Mouse (Mus musculus): ENCODE measurements around the gene Dapk1. TPM values are rescaled to one million over a fixed set of nuclear protein-coding genes. Genes with fewer than 3 reads are reported as not detected.
"Not testable (repeated sequence)": the region's sequence is repeated elsewhere in the genome, so short reads cannot be mapped to it uniquely, and the experiment has no call there.

Dapk1 gene
- total RNA-seq (2021) (10 to 100 TPM; 15.5 to 18.9 TPM), polyA plus RNA-seq (2012; rRNA removed) (25.8 and 29.9 TPM in 2 replicates)
- long read RNA-seq, full-length matches to known transcripts = 1 of 3 reads
- long read RNA-seq, partial matches to known transcripts = 1 of 3 reads
- long read RNA-seq, other reads (novel, unspliced or antisense) = 1 of 3 reads

DNA sequence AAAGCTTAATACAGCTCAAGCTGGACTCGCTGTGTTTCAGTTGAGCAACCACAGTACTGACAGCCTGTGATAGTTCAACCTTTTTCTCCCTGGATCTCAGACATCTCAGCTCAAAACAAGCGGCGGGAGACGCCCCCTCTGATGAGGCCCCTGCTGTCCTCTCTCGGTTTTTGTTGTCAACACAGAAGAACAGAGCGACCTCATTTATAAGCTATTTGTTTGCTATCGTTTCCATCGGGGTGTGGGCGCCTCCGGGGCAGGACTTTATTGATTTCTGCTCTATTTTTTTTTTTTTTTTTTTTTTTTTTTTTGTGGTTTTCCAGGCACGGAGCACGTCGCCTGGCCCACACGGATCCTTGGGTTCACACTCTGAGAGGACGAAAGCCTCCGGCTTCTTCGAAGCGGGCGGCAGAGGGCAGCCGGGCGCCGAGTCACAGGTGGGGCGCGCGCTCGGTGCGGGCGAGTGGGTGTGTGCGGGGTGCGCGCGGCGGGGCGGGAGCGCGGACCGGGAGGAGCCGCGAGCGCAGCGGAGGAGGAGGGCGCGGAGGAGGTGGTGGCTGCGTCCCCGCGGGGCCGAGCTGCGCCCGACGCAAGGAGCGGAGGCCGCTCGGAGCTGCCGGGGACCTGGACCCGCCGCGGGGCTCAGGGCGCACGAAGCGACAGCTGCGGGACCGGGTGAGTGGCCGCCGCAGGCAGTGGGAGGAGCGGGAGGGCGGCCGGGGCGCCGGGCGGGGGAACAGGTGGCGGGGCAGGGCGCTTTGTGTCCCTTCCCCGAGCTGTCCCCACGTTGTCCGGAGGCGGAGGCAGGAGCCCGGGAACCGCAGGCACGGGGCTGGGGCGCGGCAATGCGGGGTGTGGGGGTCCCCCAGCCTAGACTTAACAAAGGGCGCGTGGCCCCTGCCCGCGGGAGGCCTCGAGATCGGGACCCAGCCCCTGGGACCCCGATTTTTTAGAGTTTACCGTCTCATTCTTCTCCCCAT, at the start of gene Dapk1:
Gene Dapk1 (plus strand): TSS at position 512 of the 980 bp plus-strand sequence.
- peak; percentile 91 for DNase-seq

DNA sequence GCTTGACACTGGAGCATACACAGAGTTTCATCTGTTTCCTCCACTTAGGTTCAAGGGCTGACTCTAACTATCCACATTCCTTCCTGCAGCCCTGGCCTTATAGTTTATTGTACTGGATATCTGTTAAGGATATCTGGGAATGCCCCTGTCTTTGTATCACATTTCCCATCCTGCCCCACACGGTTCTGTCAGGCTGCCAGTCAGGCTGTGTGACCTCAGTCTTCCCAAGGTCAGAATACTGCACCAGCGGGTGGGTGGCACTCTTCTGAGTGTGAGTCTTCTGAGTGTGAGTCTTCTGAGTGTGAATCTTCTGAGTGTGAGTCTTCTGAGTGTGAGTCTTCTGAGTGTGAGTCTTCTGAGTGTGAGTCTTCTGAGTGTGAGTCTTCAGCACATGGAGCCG, 48.4 kb upstream of the Dapk1 start:
- peak; percentile 60 for DNase-seq

DNA sequence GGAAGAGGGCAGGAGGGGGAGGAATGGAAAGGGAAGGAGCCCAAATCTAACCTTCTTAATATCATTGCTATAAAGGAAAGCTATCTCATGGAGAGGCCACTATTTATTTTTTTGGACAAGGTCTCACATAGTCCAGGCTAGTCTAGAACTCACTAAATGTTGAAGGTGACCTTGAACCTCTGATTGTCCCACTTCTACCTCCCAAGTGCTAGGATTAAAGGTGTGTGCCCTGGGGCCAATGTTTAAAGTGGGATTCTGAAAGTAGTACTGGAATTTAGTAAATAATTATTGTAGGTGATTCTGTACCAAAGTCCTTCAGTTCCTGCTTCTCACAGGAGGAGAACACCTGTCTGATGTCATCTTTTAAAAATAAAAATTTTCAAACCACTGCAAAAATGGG, 45.3 kb upstream of the Dapk1 start:
- DNase-seq = no peak

DNA sequence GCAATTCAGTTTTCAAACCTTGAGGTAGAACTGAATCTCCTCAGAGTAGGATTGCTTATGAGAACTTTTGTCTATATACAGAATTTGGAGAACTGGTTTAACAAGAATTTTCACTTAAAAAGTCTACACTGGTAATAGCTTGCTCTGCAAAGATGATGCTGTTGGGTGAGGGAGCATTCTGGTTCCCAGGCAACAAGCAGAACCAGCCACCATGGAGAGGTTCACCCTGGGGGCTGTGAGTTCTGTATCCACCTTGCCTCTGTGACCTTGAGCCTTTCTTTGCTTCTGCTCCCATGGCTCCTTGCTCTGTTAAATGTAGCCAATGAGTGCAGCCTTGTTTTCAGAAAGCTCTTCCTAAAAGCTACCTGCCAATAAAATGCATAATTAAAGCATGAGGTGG, 44.8 kb upstream of the Dapk1 start:
- DNase-seq = no peak

DNA sequence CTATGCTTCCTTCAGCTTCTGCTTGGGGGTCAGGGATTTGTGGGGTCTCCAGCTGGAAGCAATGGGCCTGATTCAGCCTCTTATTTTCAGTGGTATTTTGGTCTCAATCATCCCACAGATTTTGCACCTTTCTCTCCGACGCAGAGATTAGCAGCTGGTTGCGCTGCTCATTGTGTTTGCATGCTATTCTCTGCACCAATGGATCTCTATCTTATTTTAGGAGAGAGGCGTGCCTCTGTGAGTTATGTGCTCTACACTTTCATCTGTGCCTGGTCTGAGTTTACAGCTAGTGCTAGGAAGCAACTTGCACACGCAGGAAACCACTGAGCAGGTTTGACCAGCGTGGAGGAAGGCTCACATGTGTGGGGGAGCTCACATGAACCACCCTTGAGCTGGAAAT, 37.4 kb upstream of the Dapk1 start:
- DNase-seq = no peak

DNA sequence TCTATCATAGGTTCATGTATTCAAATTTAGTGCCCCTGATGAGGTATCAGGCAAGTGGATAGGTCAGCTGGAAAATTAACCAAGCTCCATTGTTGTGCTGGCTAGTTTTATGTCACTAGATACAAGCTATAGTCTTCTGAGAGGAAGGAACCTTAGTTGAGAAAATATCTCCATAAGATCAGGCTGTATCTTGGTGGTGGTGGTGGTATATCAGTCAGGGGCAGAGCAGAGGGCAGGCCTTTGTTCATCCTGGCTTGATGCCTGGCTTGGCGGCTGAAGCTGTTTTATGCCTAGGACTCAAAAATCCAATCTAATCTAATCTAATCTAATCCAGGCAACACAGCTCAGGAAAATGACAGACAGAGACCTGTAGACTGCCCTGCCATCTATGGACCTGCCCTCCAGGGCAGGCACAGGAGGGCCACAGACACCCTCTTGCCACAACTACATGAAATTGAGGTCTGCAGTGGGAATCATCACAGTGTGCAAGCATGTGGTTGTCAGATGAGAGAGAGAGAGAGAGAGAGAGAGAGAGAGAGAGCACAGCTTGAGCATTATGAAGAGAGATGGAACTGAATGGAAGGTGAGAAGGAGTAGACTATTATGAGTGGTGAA, 32.7 kb upstream of the Dapk1 start:
- DNase-seq = no peak

DNA sequence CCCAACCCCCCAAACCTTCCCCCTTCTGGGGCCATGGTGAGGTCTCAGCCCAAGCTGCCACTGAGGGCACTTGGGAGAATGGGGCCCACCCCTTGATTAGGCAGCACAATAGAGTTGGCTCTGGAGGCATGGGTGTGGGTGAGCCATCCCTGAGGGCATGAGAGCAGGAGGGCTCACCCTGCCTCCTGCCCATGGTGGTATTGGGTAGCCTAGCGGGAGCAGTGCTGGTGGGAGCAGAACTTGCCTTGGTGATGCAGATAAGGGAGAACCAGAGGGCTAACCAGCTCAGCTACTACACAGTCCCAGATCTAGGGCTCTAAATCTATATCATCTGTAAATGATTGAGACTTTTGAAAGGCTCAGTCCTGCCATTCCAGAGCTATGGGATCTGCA, 32.2 kb upstream of the Dapk1 start:
- no peak for DNase-seq

DNA sequence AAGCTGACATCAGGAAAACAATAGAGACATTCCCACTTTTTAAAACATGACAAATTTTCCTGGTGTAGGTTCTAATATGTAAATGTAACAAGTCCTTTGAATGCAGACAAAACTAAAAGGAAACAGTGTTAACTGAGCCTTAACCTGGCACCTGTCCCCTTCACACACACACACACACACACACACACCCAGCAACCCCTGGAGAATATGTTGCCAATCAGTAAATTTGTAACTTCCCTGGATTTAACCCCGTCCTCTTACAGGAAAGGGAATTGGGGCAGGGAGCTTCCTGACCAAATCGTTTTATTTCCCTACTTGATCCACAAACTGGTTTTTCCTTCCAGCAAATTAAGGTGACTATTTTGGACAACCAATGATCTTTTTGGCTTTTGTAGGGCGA, 28.2 kb upstream of the Dapk1 start:
- no peak for DNase-seq

DNA sequence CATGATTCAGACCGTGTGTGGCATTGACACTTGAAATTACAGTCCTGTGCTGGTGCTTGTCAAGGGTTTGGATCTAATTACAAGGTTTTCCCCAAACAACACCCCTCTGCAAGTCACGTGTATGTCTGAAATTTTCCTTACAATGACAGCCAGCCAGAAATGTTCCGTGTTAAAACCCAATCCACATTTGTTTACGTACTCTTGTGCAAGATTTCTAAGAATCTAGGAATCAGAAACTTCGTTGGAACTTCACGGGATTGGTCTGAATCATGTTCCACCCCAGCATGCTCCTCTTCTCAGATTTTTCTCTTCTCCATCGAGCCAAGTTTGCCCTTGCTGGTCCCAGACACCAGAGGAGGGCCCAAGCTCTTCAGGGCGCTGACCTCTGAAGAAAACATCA, 27.8 kb upstream of the Dapk1 start:
- peak; percentile 48 for DNase-seq

DNA sequence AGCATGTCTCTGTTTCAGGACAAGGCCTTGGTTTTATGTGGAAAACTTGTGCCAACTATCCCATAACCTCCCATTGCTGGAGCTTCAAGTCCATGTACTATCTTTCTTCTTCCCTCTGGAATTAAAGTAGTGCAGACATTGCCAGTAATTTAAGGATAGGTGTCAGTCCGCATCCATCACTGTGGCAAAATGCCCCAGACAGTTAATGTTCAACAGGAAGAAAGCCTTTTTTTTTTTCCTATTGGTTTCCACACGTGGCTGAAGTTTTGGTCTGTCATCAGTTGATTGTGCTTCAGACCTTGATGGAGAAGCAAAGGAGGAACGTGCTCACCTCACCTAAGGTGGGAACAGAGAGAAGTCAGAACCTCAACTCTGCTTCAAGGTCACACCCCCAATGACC, 23.2 kb upstream of the Dapk1 start:
- DNase-seq = no peak

DNA sequence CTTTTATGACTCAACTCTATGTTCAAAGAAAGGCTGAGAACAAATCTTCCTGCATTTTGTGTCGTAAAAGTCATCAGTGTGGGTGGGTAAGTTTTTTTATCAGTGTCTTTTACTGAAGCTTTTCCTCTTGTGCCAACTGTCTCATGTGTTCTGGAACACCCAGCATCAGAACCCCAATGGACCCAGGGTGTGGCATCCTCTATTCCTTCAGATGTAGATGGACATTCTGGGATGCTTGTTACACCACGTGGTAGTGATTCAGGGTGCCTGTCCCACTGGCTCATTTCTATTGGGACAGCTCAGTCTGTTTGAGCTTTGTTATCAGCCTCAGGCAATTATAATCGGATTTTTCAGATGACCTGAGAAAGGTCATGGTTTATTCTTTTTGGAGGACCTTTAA, 6.9 kb upstream of the Dapk1 start:
- no peak for DNase-seq

DNA sequence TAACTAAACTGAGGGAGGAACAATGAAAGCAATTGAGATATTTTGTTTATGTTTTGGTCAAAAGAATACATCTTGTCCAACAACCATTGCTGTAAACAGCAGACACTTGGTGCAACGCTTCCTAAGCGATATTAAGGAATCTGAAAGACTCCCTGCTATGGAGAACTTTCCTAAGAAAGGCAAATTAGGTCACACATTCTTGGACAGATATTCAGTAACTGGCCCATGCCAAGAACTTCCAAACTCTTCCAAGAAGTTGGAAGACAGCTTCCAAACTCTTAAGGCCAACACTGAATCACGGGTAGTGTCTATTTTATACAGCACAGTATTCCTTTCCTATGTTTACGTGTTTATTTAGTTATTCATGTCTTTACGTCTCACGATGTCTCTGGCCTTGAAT, 6.2 kb upstream of the Dapk1 start:
- DNase-seq = no peak

DNA sequence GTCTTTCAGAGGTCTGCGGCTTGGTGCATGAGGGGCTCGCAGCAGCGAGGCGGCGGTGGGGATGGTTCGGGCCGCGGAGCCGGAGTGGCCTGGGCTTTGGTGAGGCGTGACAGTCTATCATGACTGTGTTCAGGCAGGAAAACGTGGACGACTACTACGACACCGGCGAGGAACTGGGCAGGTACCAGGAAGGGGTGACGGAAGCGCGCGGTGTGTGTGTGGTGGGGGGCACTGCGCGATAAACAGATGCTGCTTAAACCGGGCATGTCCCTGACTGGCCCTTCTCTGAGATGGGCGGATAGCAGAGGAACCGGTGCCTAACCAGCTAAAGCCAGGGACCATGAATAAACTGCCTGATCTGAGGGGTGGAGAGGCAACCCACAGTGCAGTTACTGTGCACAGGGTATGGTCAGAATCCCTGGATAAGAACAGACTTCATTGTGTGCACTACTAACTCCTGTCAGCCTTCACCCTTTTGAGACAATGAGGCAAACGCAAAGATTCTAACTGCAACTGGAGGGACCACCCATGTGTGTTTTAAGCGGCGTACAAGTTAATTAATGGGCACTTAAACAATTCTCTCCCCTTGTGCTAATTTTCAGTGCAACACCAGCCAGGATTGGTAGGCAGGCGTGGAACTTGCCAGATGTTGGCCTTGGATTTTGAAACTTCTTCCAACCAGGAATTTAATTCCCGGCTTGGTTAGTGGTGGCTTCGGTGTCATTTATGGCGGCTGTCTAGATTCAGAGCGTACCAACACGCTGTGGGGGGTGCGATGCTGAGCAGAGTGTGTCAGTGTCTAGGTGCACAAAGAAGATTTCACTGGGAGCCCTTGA, 887 bp downstream of the Dapk1 start:
- peak; percentile 28 for DNase-seq

DNA sequence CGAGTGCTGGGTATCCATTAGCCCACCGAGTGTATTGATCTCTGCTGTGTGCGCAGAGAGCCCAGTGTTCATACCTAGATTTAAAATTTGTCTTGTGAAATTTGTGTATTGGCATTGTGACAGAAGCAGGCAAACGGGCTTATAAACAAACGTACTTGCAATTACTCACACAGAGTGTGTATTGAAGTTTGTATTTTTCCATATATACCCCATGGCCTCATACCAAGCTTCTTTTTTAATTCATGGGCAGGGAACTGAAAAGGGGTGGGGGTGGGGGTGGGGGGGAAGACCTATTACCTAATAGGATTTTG, 1.5 kb downstream of the Dapk1 start:
- DNase-seq = no peak

DNA sequence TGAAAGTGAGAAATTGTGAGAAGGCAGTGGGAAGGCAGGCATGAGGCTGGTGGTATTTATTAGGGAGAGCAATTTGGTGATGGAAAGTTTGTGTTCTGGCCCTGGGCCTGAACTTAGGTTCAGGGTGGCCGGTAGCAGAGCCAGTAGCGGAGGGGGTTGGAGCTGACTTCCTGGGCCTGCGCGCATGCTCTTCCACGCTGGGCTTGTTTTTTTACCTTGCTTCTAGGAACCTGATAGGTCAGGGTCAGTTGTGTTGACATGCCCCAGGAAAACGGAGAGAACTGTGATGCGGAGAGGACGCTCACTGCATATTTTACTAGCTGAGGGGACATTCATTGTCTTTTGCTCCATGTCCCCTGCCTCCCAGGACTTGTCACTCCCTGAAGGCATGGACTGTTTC, 5.7 kb downstream of the Dapk1 start:
- no peak for DNase-seq

DNA sequence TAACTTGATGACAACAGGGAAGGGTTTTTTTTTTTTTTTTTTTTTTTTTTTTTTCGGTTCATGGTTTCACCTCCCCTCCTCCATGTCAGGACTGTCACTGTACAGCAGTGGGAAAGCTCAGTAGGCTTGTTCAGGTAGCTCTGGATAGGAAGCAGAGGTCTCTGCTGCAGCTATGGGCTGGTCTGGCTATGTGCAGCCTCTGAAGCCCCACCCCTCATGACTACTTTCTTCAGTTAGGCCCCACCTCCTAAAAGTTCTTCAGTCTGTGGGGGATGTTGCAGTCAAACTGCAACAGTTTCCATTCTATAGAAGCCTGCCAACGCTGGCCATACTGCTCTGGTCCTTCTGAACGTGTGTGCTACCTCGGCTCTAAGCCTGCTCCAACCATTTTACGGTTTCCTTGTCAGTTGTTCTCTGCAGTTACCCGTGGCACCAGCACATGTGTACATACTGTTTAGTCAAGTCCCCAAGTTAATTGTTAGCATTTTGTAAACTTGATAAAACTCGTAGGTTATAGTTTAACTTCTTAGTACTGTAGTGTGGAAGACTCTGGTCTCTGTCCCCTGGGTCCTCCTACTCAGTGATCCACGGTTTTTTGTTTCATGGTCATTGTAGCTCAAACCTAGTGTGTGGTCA, 6.8 kb downstream of the Dapk1 start:
- DNase-seq = no peak

DNA sequence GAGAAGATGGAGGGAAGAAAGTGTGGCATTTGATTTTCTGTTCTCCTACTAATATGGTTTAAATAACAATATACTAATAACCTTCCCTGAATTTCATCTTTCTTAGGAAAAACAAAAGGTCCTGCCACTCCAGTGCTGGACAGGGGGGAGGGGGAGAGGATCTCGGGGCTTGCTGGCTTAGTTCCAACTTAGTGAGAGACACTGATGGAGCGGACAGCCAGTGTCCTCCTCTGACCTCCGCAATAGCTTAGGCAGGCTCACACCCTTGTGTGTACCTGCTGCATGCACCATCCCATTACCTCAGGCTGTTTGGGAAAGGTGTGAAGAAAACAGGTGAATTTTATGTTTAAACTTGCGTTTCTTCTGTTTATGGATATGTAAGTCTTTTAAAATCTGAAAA, 7.5 kb downstream of the Dapk1 start:
- no peak for DNase-seq

DNA sequence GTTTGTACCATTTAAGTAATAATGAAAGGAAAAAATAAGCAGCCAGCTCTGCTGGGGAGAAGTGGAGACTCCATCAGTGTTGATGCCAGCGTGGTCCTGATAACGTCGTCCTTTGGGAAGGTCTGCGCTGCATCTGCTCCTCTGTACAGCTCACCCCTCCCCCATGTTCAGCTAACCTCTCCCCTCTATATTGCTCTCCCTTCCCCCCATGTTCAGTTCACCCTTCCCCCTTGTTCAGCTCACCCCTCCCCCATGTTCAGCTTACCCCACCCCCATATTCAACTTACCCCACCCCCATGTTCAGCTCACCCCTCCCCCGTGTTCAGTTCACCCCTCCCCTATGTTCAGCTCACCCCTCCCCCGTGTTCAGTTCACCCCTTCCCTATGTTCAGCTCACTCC, 8.8 kb downstream of the Dapk1 start:
- DNase-seq = no peak

DNA sequence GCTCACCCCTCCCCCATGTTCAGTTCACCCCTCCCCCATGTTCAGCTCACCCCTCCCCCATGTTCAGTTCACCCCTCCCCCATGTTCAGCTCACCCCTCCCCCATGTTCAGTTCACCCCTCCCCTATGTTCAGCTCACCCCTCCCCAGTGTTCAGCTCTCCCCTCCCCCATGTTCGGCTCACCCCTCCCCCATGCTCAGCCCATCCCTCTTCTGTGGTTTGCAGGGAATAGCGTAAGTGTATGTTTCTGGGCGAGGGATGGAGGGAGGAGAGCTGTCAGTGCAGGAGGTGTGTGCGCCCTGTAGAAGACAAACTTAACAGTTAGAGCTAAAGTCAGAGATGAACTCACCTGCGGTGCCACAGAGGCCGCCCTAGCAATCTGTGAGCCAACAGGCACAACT, 9.2 kb downstream of the Dapk1 start:
- DNase-seq = not testable (repeated sequence)

DNA sequence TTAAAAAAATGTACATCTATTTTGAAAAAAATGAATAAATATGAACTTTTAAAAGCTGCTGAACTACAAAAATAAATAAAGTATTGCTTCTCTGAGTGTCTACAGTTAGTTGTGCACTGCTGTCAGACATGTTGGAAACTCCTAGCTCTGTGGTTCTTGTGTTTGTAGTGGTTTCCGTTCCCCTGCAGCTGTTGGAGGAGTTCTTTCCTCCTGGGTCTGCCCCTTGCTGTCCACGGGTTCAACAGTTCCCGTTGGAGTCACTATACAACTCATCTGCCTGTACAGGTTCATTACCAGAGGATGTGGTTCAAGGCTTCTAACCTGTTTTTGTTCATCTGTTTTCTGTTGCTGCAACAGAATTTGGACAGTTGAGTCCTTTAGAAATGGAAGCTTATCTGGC, 10.4 kb downstream of the Dapk1 start:
- no peak for DNase-seq

DNA sequence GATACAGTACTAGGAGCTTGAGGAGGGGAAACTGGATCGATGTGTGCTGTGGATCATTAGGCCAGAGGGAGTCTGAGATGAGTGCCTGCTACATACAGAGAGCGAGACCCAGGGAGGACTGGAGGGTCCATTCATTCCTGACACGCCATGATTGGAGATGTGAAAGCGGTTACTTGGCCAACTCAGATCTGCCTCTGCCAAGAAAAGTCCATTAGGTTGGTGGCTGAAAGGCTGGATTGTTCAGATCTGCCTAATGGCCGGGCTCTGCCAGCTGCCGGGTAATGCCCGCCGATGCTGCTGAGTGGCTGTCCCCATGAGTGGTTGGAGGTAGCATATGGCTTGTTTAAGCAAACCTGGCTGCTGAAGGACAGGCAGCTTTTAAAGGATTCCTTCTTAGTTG, 12.4 kb downstream of the Dapk1 start:
- no peak for DNase-seq

DNA sequence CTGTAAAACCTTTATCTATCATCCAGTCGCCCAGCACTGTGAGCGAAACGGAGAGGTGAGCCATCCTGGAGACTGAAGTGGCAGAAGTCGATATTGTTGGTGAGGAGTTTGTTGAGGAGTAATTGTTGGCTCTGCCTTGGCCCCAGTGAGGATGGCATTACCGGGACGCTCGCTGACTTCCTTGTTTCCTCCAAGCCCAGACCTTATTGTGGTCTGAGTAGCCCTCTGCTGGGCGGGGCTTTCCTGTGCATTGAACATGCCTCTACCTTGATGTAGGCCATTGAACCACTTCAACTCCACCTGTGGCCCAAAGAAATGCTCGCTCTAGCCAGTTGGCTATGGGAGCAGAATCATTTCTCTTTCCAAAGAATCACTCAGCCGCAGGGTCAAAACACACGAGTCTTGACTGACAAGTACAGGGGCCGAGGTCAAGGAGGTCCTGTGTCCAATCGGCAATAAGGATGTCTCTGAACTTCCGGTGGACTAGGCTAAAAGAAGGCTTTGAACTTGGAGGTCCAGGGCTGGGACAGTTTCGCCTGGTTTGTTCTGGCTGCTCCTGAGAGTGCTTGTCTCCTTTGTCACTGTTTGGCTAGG, 13.4 kb downstream of the Dapk1 start:
- DNase-seq = no peak
